Mouse (Mus musculus) testis, adult 2 months (tissue): ENCODE measurements at regions not wholly inside any gene's neighbourhood (a gene's known extent, or its start where the extent isn't known, plus 50 kb on each side); places are given as distances from the start of the nearest gene placed in this dataset.

ENCODE experiments used
- CTCF ChIP-seq: fragments of 200-500 bp; IDR thresholded peaks from 2 replicates; pipeline ENCODE4 v1.5.1; 2012; ENCODE audit warnings: low read depth, mild to moderate bottlenecking, inconsistent platforms, low read length, moderate library complexity; ENCODE audit not compliant: control insufficient read depth, insufficient read depth, insufficient replicate concordance
- POLR2A ChIP-seq: fragments of 200-500 bp; IDR thresholded peaks from 2 replicates; pipeline ENCODE4 v1.6.1; 2012; ENCODE audit warnings: low read depth, mild to moderate bottlenecking, inconsistent platforms, low read length, moderate library complexity; ENCODE audit not compliant: control insufficient read depth

DNA sequence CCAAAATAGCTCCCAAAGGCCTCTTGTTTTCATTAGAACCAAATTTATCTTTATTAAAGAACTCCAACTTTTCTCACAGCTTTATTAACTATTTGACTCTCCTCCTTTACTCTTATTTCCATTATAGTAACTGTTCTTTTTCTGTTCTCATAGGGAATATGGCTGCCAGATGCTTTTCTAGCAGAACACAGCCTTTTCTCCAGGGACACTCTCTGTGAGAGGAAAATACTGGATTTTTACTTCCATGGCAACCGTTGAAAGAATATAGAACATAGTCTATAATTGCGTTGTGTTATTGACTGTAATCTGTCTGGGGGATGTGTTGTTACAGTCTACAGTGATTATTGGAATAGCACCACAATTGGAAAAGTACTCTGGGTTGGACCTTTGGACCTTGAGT lies 87.1 kb upstream of the Gm5148 start:
- TF ChIP-seq POLR2A (no peak), CTCF (no peak)
